Mouse (Mus musculus) small intestine, adult 2 months (tissue): ENCODE data around the gene Raet1e.
"Not testable (repeated sequence)": the region's sequence is repeated elsewhere in the genome, so short reads cannot be mapped to it uniquely, and the experiment has no call there.

ENCODE experiments used
- CTCF ChIP-seq: fragments of 200-500 bp; IDR thresholded peaks from 2 replicates; pipeline ENCODE4 v1.5.1; 2012; ENCODE audit warnings: low read depth, mild to moderate bottlenecking, control low read depth, inconsistent platforms, low read length, moderate library complexity, mixed read lengths; ENCODE audit not compliant: insufficient replicate concordance, insufficient read length; ENCODE audit errors: extremely low read depth
- POLR2A ChIP-seq: fragments of 200-500 bp; IDR thresholded peaks from 2 replicates; pipeline ENCODE4 v1.6.1; 2012; ENCODE audit warnings: low read depth, mild to moderate bottlenecking, control low read depth, inconsistent platforms, low read length, moderate library complexity

- TF ChIP-seq POLR2A, CTCF: not testable (repeated sequence)
Observed at GRCm38 (mm10) chr10:22174190-22174487, 15.8 kb downstream of the Raet1e start.
